Mouse (Mus musculus): ENCODE measurements around the gene Grin2d. TPM values are rescaled to one million over a fixed set of nuclear protein-coding genes. Genes with fewer than 3 reads are reported as not detected.
A peak's percentile ranks its signal among the peaks of the same experiment; 100 is the strongest.
"Not testable (repeated sequence)": the region's sequence is repeated elsewhere in the genome, so short reads cannot be mapped to it uniquely, and the experiment has no call there.

Gene Grin2d
- polyA plus RNA-seq, 1 experiment from 2014 or later: 0.40 TPM

GRCm38 (mm10) chr7:45902481-45903002 is 24.4 kb upstream of the Grin2d start:
- H3K4me1 ChIP-seq (replicated peaks; ENCODE audit: control insufficient read depth, insufficient read depth, low read length): peaks cover 2% of the 10 kb centered on the region; the same call in 1 of the 2 replicates
- ATAC-seq (ENCODE audit: low read depth): no peak
- H3K36me3 ChIP-seq (ENCODE audit: control insufficient read depth, insufficient read depth, low read length): no peaks in the 10 kb centered on the region
- no peak overlapping the region for H3K9ac ChIP-seq (ENCODE audit: low read length)
- no peaks in the 10 kb centered on the region for H3K27me3 ChIP-seq (ENCODE audit: control insufficient read depth, insufficient read depth, low read depth, low read length)
- no peak overlapping the region for H3K4me3 ChIP-seq (ENCODE audit: low read length)
- H3K4me2 ChIP-seq (ENCODE audit: low read depth, low read length): no peak overlapping the region
- 60% methylated on average over 12 of the region's 12 CpGs for WGBS
- no peaks in the 10 kb centered on the region for H3K9me3 ChIP-seq (ENCODE audit: control insufficient read depth, low read length)
- H3K27ac ChIP-seq (ENCODE audit: low read length): no peak overlapping the region

- no peaks in the 10 kb centered on the region for H3K27me3 ChIP-seq (ENCODE audit: control insufficient read depth, insufficient read depth, low read depth, low read length)
- ATAC-seq (ENCODE audit: low read depth): no peak
Measured at GRCm38 (mm10) chr7:45901562-45901961, 23.4 kb upstream of the Grin2d start.

DNA sequence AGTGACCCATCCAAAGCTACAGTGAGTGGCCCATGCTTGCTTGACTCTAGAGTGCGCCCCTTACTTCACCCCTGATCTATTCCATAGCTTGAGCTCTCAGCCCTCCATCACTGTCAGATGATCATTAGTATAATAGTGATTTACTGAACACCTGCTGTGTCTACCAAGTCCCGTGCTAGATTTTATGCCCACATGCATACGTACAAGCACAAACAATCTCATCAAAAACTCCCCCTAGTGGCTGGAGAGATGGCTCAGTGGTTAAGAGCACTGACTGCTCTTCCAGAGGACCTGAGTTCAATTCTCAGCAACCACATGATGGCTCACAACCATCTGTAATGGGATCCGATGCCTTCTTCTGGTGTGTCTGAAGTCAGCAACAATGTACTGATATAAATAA is 19.9 kb upstream of the Grin2d start:
- H3K4me2 ChIP-seq (ENCODE audit: low read depth, low read length): peak overlapping the region; percentile 95
- not testable (repeated sequence) for H3K27me3 ChIP-seq (ENCODE audit: control insufficient read depth, insufficient read depth, low read depth, low read length); H3K4me3 ChIP-seq (ENCODE audit: low read length); ATAC-seq (ENCODE audit: low read depth); H3K36me3 ChIP-seq (ENCODE audit: control insufficient read depth, insufficient read depth, low read length); H3K9ac ChIP-seq (ENCODE audit: low read length); H3K9me3 ChIP-seq (ENCODE audit: control insufficient read depth, low read length); H3K27ac ChIP-seq (ENCODE audit: low read length); H3K4me1 ChIP-seq (replicated peaks; ENCODE audit: control insufficient read depth, insufficient read depth, low read length)
- WGBS: 59% methylated on average over 4 of the region's 4 CpGs

More at GRCm38 (mm10) chr7:45901562-45901961, 23.4 kb upstream of the Grin2d start:
- Histone ChIP-seq H3K36me3 (ENCODE audit: control insufficient read depth, insufficient read depth, low read length) (no peaks in the 10 kb centered on the region), H3K4me2 (ENCODE audit: low read depth, low read length) (no peak overlapping the region), H3K9me3 (ENCODE audit: control insufficient read depth, low read length) (no peaks in the 10 kb centered on the region), H3K9ac (ENCODE audit: low read length) (no peak overlapping the region), H3K4me1 (replicated peaks; ENCODE audit: control insufficient read depth, insufficient read depth, low read length) (peaks cover 4% of the 10 kb centered on the region; the same call in 1 of the 2 replicates), H3K4me3 (ENCODE audit: low read length) (no peak overlapping the region), H3K27ac (ENCODE audit: low read length) (no peak overlapping the region)
- 52% methylated on average over 5 of the region's 5 CpGs for WGBS

GRCm38 (mm10) chr7:45897258-45897757 is 19.1 kb upstream of the Grin2d start:
- Histone ChIP-seq H3K36me3 (ENCODE audit: control insufficient read depth, insufficient read depth, low read length) (no peaks in the 10 kb centered on the region), H3K4me2 (ENCODE audit: low read depth, low read length) (peak overlapping the region; percentile 95), H3K27me3 (ENCODE audit: control insufficient read depth, insufficient read depth, low read depth, low read length) (no peaks in the 10 kb centered on the region), H3K4me3 (ENCODE audit: low read length) (peak overlapping the region; percentile 65), H3K27ac (ENCODE audit: low read length) (peak overlapping the region; percentile 89), H3K9ac (ENCODE audit: low read length) (peak overlapping the region; percentile 80), H3K4me1 (replicated peaks; ENCODE audit: control insufficient read depth, insufficient read depth, low read length) (peaks cover 8% of the 10 kb centered on the region; the same call in 1 of the 2 replicates), H3K9me3 (ENCODE audit: control insufficient read depth, low read length) (no peaks in the 10 kb centered on the region)
- WGBS: 1% methylated on average over 19 of the region's 19 CpGs
- ATAC-seq (ENCODE audit: low read depth): peak; percentile 63

DNA sequence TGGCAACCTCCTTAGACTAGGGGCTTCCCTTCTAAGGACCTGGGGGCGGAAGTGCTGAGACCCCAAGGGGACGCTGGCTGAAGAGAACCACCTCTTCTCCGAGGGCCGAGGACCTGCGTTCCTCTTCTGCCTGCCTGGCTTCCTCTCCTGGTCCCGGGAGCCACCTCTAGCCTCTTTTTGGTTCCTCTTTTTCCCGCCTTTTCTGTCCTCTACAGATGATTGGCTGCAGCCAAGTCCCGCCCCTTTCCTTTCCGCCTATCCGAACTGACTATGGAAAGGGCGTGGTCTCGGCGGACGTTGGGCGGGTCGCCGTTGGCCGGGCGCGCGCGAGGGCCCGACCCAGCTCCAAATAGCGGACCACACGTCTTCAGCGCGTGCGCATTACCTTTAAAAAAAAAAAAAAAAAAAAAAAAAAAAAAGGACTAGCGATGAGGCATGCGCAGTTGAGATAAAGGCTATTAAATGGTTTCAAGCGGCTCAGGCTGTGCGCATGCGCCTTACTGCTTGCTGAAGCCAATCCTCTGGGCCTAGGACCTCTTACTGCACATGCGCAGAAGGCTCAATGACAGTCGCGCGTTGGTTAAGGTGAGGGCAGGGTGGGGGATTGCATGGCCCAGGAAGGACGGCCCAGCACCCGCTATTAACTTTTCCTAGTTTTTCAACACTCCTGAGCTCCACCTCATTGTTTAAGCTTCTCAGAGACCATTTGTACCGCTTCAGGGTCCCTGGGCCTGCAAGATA is 18.5 kb upstream of the Grin2d start, which contains the start of the genes Syngr4 and Tmem143:
Gene Syngr4, minus strand, starts transcription at position 198 of the 741 bp plus-strand sequence.
Gene Tmem143, plus strand, starts transcription at position 425 of the 741 bp plus-strand sequence.
- Histone ChIP-seq H3K36me3 (ENCODE audit: control insufficient read depth, insufficient read depth, low read length) (no peaks in the 10 kb centered on the region), H3K9me3 (ENCODE audit: control insufficient read depth, low read length) (no peaks in the 10 kb centered on the region), H3K4me3 (ENCODE audit: low read length) (peak within 1 kb of the TSS; percentile 65), H3K27ac (ENCODE audit: low read length) (peak within 1 kb of the TSS; percentile 89), H3K4me1 (replicated peaks; ENCODE audit: control insufficient read depth, insufficient read depth, low read length) (peaks cover 8% of the 10 kb centered on the region; the same call in 1 of the 2 replicates), H3K27me3 (ENCODE audit: control insufficient read depth, insufficient read depth, low read depth, low read length) (no peaks in the 10 kb centered on the region), H3K9ac (ENCODE audit: low read length) (peak within 1 kb of the TSS; percentile 80), H3K4me2 (ENCODE audit: low read depth, low read length) (peak within 1 kb of the TSS; percentile 95)
- peak; percentile 93 for ATAC-seq (ENCODE audit: low read depth)
- WGBS: 2% methylated on average over 40 of the region's 40 CpGs

- Histone ChIP-seq H3K9me3 (ENCODE audit: control insufficient read depth, low read length) (no peaks in the 10 kb centered on the region), H3K4me3 (ENCODE audit: low read length) (peak overlapping the region; percentile 65), H3K9ac (ENCODE audit: low read length) (peak overlapping the region; percentile 61), H3K4me1 (replicated peaks; ENCODE audit: control insufficient read depth, insufficient read depth, low read length) (peaks cover 8% of the 10 kb centered on the region; the same call in 1 of the 2 replicates), H3K27me3 (ENCODE audit: control insufficient read depth, insufficient read depth, low read depth, low read length) (no peaks in the 10 kb centered on the region), H3K4me2 (ENCODE audit: low read depth, low read length) (peak overlapping the region; percentile 95), H3K27ac (ENCODE audit: low read length) (peak overlapping the region; percentile 23; the same call in 1 of the 2 replicates), H3K36me3 (ENCODE audit: control insufficient read depth, insufficient read depth, low read length) (no peaks in the 10 kb centered on the region)
- 0 out of 2 replicates have a peak, but pooled peaks have one; percentile 0 for ATAC-seq (ENCODE audit: low read depth)
- WGBS: 69% methylated on average over 6 of the region's 6 CpGs
Measured at GRCm38 (mm10) chr7:45895931-45896516, 17.8 kb upstream of the Grin2d start.

DNA sequence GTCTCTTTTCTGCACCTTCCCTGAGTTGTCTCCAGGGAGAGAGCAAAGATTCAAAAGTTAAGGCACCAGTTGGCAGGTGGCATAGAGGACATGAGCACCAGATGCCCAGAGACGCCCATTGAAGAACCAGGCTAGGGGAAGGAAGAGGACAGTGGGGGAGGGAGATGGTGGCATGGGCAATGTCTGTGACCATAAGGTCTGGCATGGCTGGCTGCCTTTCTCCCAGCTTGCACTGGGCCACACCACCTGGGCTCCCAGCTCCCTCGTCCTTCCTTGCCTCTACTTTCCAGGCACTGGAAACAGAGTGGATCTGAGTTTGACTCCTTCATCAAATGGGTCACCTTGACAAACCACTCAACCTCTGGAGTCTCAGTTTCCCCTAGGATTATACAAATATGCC is 14.5 kb upstream of the Grin2d start:
- 82% methylated on average over 2 of the region's 2 CpGs for WGBS

DNA sequence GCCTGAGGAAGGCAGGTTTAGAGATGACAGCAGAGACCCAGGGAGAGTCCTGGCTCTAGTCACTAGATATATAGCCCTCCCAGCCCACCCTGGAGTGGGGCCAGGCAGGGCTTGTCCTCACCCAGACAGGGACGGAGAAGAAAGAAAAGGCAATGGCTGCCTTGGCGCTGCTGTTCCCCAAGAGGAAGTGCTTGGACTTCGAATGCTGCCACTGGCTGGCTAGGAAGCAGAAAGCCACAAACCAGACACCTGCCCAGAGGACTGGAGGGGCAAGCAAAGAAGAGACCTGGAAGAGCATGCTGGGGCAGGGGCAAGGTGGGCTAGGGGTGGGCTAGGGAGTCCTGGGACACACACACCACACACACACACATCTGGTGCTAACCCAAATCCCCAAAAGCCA is 9.1 kb upstream of the Grin2d start:
- no peak overlapping the region for H3K9ac ChIP-seq (ENCODE audit: low read length)
- no peak for ATAC-seq (ENCODE audit: low read depth)
- H3K9me3 ChIP-seq (ENCODE audit: control insufficient read depth, low read length): no peaks in the 10 kb centered on the region
- peaks cover 22% of the 10 kb centered on the region for H3K36me3 ChIP-seq (ENCODE audit: control insufficient read depth, insufficient read depth, low read length)
- H3K4me1 ChIP-seq (replicated peaks; ENCODE audit: control insufficient read depth, insufficient read depth, low read length): no peaks in the 10 kb centered on the region
- H3K27ac ChIP-seq (ENCODE audit: low read length): no peak overlapping the region
- H3K4me3 ChIP-seq (ENCODE audit: low read length): no peak overlapping the region
- WGBS: 52% methylated on average over 3 of the region's 3 CpGs
- H3K27me3 ChIP-seq (ENCODE audit: control insufficient read depth, insufficient read depth, low read depth, low read length): no peaks in the 10 kb centered on the region
- H3K4me2 ChIP-seq (ENCODE audit: low read depth, low read length): no peak overlapping the region

More for the DNA sequence above, 14.5 kb upstream of the Grin2d start:
- Histone ChIP-seq H3K4me3 (ENCODE audit: low read length) (no peak overlapping the region), H3K36me3 (ENCODE audit: control insufficient read depth, insufficient read depth, low read length) (no peaks in the 10 kb centered on the region), H3K9me3 (ENCODE audit: control insufficient read depth, low read length) (no peaks in the 10 kb centered on the region), H3K9ac (ENCODE audit: low read length) (no peak overlapping the region), H3K4me2 (ENCODE audit: low read depth, low read length) (no peak overlapping the region), H3K27ac (ENCODE audit: low read length) (no peak overlapping the region), H3K4me1 (replicated peaks; ENCODE audit: control insufficient read depth, insufficient read depth, low read length) (peaks cover 8% of the 10 kb centered on the region; the same call in 1 of the 2 replicates), H3K27me3 (ENCODE audit: control insufficient read depth, insufficient read depth, low read depth, low read length) (no peaks in the 10 kb centered on the region)
- ATAC-seq (ENCODE audit: low read depth): no peak

- ATAC-seq (ENCODE audit: low read depth): no peak
- Histone ChIP-seq H3K27ac (ENCODE audit: low read length) (no peak overlapping the region), H3K9ac (ENCODE audit: low read length) (no peak overlapping the region), H3K4me2 (ENCODE audit: low read depth, low read length) (no peak overlapping the region), H3K36me3 (ENCODE audit: control insufficient read depth, insufficient read depth, low read length) (peaks cover 67% of the 10 kb centered on the region), H3K27me3 (ENCODE audit: control insufficient read depth, insufficient read depth, low read depth, low read length) (no peaks in the 10 kb centered on the region), H3K4me1 (replicated peaks; ENCODE audit: control insufficient read depth, insufficient read depth, low read length) (no peaks in the 10 kb centered on the region), H3K9me3 (ENCODE audit: control insufficient read depth, low read length) (no peaks in the 10 kb centered on the region), H3K4me3 (ENCODE audit: low read length) (no peak overlapping the region)
- 84% methylated on average over 2 of the region's 2 CpGs for WGBS
Measured at GRCm38 (mm10) chr7:45881011-45881410, 2.8 kb upstream of the Grin2d start.
